Mouse (Mus musculus): ENCODE results near the gene Col4a2. TPM values are rescaled to one million over a fixed set of nuclear protein-coding genes. Genes with fewer than 3 reads are reported as not detected.

Gene Col4a2
- polyA plus RNA-seq, 1 experiment from 2014 or later, result 11.8 TPM

GRCm38 (mm10) chr8:11351355-11351754 lies 38.8 kb downstream of the Col4a2 start:
- Histone ChIP-seq H3K9me3 (replicated peaks) (no peaks in the 10 kb centered on the region), H3K4me1 (0 out of 2 replicates have a peak, but pooled peaks cover 2% of the 10 kb centered on the region), H3K4me3 (no peak overlapping the region), H3K9ac (no peak overlapping the region), H3K36me3 (no peaks in the 10 kb centered on the region), H3K27me3 (replicated peaks) (peaks cover 6% of the 10 kb centered on the region; the same call in 1 of the 2 replicates), H3K4me2 (no peak overlapping the region), H3K27ac (no peak overlapping the region)
- ATAC-seq, result no peak
- 80% methylated on average over 6 of the region's 6 CpGs for WGBS (ENCODE audit: insufficient replicate concordance)

DNA sequence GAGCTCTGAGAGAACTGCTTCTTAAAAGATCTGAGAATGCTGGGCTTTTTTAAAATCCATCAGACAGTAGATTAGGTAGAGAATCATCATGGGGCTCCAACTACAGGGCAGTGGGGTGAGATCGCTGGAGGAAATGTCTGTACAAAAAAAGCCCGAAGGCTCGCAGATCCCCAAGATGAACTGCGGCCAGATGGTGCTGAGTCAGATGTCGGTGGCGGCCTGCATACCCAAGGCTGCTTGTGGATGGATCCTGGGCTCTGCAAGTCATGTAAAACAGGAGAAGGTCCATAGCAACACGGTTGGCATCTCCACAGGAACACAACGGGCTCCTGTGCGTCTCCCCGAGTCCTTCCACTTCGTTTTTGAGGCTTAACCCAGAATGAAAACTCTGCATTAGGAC lies 39.9 kb downstream of the Col4a2 start:
- 72% methylated on average over 11 of the region's 11 CpGs for WGBS (ENCODE audit: insufficient replicate concordance)
- Histone ChIP-seq H3K9me3 (replicated peaks) (no peaks in the 10 kb centered on the region), H3K4me3 (no peak overlapping the region), H3K4me1 (0 out of 2 replicates have a peak, but pooled peaks cover 2% of the 10 kb centered on the region), H3K27me3 (replicated peaks) (peaks cover 6% of the 10 kb centered on the region; the same call in 1 of the 2 replicates), H3K27ac (no peak overlapping the region), H3K4me2 (no peak overlapping the region), H3K36me3 (no peaks in the 10 kb centered on the region), H3K9ac (no peak overlapping the region)
- ATAC-seq, result no peak

DNA sequence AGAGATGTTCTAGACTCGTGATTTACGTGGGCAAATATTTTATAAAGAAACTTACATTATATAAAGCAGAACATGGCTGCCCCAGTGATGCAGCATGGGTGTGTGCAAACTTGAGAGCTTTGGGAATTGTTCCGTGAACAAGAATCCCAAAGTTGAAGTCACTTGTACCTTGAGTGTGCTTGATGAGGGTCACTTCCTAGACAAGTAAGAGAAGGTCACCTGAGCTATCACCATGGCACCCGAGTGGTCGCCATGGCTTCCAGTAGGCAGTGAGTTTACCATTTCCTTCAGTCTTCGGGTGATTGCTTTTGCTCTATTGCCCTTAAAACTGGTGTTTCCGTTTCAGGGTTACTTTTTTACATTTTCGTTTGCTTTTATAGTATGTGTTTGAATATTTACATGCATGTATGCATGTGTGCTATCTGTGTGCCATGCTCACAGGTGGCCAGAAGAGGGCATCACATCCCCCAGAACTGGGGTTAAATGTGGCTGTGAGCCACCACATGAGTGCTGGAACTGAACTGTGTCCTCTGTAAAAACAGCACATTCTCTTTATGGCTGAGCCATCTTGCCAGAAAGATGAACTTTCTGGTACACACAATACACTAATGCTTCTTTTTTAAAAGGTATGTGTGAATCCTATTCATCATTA lies 42.3 kb downstream of the Col4a2 start:
- no peak for ATAC-seq
- H3K4me3 ChIP-seq, result no peak overlapping the region
- H3K4me1 ChIP-seq, result 0 out of 2 replicates have a peak, but pooled peaks cover 5% of the 10 kb centered on the region
- H3K9ac ChIP-seq, result no peak overlapping the region
- no peak overlapping the region for H3K4me2 ChIP-seq
- no peak overlapping the region for H3K27ac ChIP-seq
- H3K27me3 ChIP-seq (replicated peaks), result peaks cover 6% of the 10 kb centered on the region; the same call in 1 of the 2 replicates
- WGBS (ENCODE audit: insufficient replicate concordance), result 71% methylated on average over 8 of the region's 8 CpGs
- H3K9me3 ChIP-seq (replicated peaks), result no peaks in the 10 kb centered on the region
- H3K36me3 ChIP-seq, result no peaks in the 10 kb centered on the region

GRCm38 (mm10) chr8:11355900-11356299 lies 43.3 kb downstream of the Col4a2 start:
- no peak for ATAC-seq
- H3K4me2 ChIP-seq, result no peak overlapping the region
- H3K27me3 ChIP-seq (replicated peaks), result peaks cover 6% of the 10 kb centered on the region; the same call in 1 of the 2 replicates
- no peak overlapping the region for H3K9ac ChIP-seq
- H3K4me1 ChIP-seq, result 0 out of 2 replicates have a peak, but pooled peaks cover 5% of the 10 kb centered on the region
- H3K4me3 ChIP-seq, result no peak overlapping the region
- H3K27ac ChIP-seq, result no peak overlapping the region
- H3K9me3 ChIP-seq (replicated peaks), result no peaks in the 10 kb centered on the region
- no peaks in the 10 kb centered on the region for H3K36me3 ChIP-seq
- WGBS (ENCODE audit: insufficient replicate concordance), result 73% methylated on average over 3 of the region's 3 CpGs

DNA sequence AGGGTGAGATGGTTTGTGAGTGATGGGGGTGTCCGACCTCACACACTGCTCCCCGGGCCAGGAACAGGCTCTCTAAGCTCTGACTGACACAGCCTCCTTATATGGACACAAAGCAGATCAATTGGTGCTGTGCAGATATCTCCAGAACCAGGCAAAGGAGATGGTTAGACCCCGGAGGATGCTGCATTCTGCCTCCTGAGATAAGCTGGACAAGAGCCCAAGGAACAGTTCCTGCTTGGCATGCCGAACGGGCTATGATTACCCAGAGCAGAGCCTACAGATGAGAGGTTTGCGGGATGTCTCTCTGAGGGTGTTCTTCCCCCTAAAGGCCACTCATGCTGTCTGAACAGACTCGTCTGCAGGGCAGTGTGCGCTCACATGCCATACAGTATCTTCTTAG lies 44.2 kb downstream of the Col4a2 start:
- no peak overlapping the region for H3K4me3 ChIP-seq
- WGBS (ENCODE audit: insufficient replicate concordance), result 43% methylated on average over 8 of the region's 8 CpGs
- H3K27me3 ChIP-seq (replicated peaks), result peaks cover 6% of the 10 kb centered on the region; the same call in 1 of the 2 replicates
- no peaks in the 10 kb centered on the region for H3K9me3 ChIP-seq (replicated peaks)
- no peak overlapping the region for H3K4me2 ChIP-seq
- ATAC-seq, result no peak
- no peaks in the 10 kb centered on the region for H3K36me3 ChIP-seq
- H3K4me1 ChIP-seq, result 0 out of 2 replicates have a peak, but pooled peaks cover 5% of the 10 kb centered on the region
- no peak overlapping the region for H3K9ac ChIP-seq
- H3K27ac ChIP-seq, result no peak overlapping the region

DNA sequence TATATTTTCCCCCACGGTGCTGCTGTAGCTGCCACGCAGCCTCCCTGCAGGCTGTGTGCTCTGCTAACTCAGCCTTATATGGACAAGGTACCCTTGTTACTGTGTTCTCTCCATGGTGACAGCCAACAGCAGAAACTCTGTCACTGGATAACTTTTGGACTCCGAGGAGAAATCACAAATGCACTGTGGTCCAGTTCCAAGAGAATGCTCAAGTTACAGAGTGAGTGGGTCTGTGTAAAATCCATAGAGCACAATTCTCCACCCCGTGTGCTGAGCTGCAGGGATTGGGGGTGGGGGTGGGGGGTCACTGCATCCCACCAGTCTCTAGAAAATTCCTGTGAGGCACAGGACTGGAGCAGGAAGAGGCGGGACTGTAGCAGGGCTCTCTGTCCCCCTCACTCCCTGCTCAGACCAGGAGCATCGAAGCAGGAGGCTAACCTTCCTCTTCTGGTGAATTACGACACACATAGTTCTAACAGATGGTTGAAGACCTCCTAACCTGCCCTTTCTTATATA lies 45.4 kb downstream of the Col4a2 start:
- Histone ChIP-seq H3K27ac (no peak overlapping the region), H3K36me3 (no peaks in the 10 kb centered on the region), H3K27me3 (replicated peaks) (peaks cover 8% of the 10 kb centered on the region; the same call in 1 of the 2 replicates), H3K9ac (no peak overlapping the region), H3K4me1 (peaks cover 5% of the 10 kb centered on the region), H3K9me3 (replicated peaks) (no peaks in the 10 kb centered on the region), H3K4me3 (no peak overlapping the region), H3K4me2 (no peak overlapping the region)
- WGBS (ENCODE audit: insufficient replicate concordance), result 45% methylated on average over 7 of the region's 7 CpGs
- ATAC-seq, result no peak

DNA sequence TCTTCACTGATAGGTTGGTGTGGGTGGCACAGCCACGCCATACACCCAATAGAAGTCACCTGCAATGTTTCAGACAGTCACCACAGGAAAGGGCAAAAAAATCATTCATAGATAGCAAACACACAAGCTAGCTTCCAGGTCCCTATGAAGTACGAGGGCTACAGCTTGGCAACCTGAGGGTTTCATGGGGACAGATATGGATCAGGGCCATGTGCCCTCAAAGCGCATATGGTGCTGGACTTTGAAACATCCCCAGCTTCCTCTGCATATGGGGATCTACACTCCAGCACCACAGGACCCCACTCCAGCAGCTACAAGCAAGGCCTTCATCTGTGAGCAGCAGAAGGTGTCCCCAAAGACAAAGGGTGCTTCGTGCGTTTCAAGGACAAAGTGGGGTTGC lies 47.2 kb downstream of the Col4a2 start:
- no peak for ATAC-seq
- Histone ChIP-seq H3K36me3 (no peaks in the 10 kb centered on the region), H3K27ac (no peak overlapping the region), H3K9me3 (replicated peaks) (no peaks in the 10 kb centered on the region), H3K4me3 (no peak overlapping the region), H3K4me2 (no peak overlapping the region), H3K27me3 (replicated peaks) (0 out of 2 replicates have a peak, but pooled peaks cover 3% of the 10 kb centered on the region), H3K9ac (no peak overlapping the region), H3K4me1 (peaks cover 5% of the 10 kb centered on the region)
- WGBS (ENCODE audit: insufficient replicate concordance), result 66% methylated on average over 5 of the region's 5 CpGs

GRCm38 (mm10) chr8:11361546-11362277 lies 49.1 kb downstream of the Col4a2 start:
- no peak for ATAC-seq
- H3K27me3 ChIP-seq (replicated peaks), result 0 out of 2 replicates have a peak, but pooled peaks cover 3% of the 10 kb centered on the region
- no peaks in the 10 kb centered on the region for H3K36me3 ChIP-seq
- H3K4me1 ChIP-seq, result peaks cover 5% of the 10 kb centered on the region
- no peak overlapping the region for H3K9ac ChIP-seq
- no peaks in the 10 kb centered on the region for H3K9me3 ChIP-seq (replicated peaks)
- H3K4me2 ChIP-seq, result no peak overlapping the region
- no peak overlapping the region for H3K27ac ChIP-seq
- 55% methylated on average over 9 of the region's 9 CpGs for WGBS (ENCODE audit: insufficient replicate concordance)
- no peak overlapping the region for H3K4me3 ChIP-seq

- WGBS (ENCODE audit: insufficient replicate concordance), result 36% methylated on average over 17 of the region's 17 CpGs
- H3K27ac ChIP-seq, result no peak overlapping the region
Observed at GRCm38 (mm10) chr8:11362278-11363214, 49.9 kb downstream of the Col4a2 start.

GRCm38 (mm10) chr8:11363340-11364126 lies 50.9 kb downstream of the Col4a2 start:
- H3K4me1 ChIP-seq, result no peaks in the 10 kb centered on the region; the same call in none of the 2 replicates
- H3K36me3 ChIP-seq, result no peaks in the 10 kb centered on the region
- 0 out of 2 replicates have a peak, but pooled peaks cover 3% of the 10 kb centered on the region for H3K27me3 ChIP-seq (replicated peaks)
- no peak overlapping the region for H3K4me3 ChIP-seq
- H3K27ac ChIP-seq, result no peak overlapping the region
- no peak overlapping the region for H3K9ac ChIP-seq
- H3K4me2 ChIP-seq, result no peak overlapping the region
- ATAC-seq, result no peak
- no peaks in the 10 kb centered on the region for H3K9me3 ChIP-seq (replicated peaks)
- WGBS (ENCODE audit: insufficient replicate concordance), result 67% methylated on average over 13 of the region's 13 CpGs

More at GRCm38 (mm10) chr8:11362278-11363214, 49.9 kb downstream of the Col4a2 start:
- H3K4me3 ChIP-seq, result no peak overlapping the region
- H3K4me2 ChIP-seq, result no peak overlapping the region
- H3K9ac ChIP-seq, result no peak overlapping the region
- 0 out of 2 replicates have a peak, but pooled peaks cover 3% of the 10 kb centered on the region for H3K27me3 ChIP-seq (replicated peaks)
- H3K36me3 ChIP-seq, result no peaks in the 10 kb centered on the region
- ATAC-seq, result no peak
- peaks cover 5% of the 10 kb centered on the region for H3K4me1 ChIP-seq
- H3K9me3 ChIP-seq (replicated peaks), result no peaks in the 10 kb centered on the region

- WGBS (ENCODE audit: insufficient replicate concordance), result 62% methylated on average over 5 of the region's 5 CpGs
- no peak overlapping the region for H3K27ac ChIP-seq
- H3K4me2 ChIP-seq, result no peak overlapping the region
- H3K4me1 ChIP-seq, result no peaks in the 10 kb centered on the region; the same call in none of the 2 replicates
- H3K4me3 ChIP-seq, result no peak overlapping the region
- no peak for ATAC-seq
- no peaks in the 10 kb centered on the region for H3K36me3 ChIP-seq
- 0 out of 2 replicates have a peak, but pooled peaks cover 3% of the 10 kb centered on the region for H3K27me3 ChIP-seq (replicated peaks)
- no peaks in the 10 kb centered on the region for H3K9me3 ChIP-seq (replicated peaks)
- H3K9ac ChIP-seq, result no peak overlapping the region
Observed at GRCm38 (mm10) chr8:11366251-11366650, 53.6 kb downstream of the Col4a2 start.
